Mouse (Mus musculus): ENCODE data around the gene Gm11237. TPM values are rescaled to one million over a fixed set of nuclear protein-coding genes. Genes with fewer than 3 reads are reported as not detected.
"Not testable (repeated sequence)": the region's sequence is repeated elsewhere in the genome, so short reads cannot be mapped to it uniquely, and the experiment has no call there.

Gene Gm11237
- polyA plus RNA-seq (2014; fragmentation: Nextera tagmentation; extraction: Ambion mirVana), result not detected in 2 replicates

GRCm38 (mm10) chr4:73622684-73623083, at the start of gene Gm11237:
Gene Gm11237, plus strand, starts transcription at chr4:73622984.
- not testable (repeated sequence) for ATAC-seq (ENCODE audit: insufficient number of reproducible peaks, low FRiP score, low TSS enrichment, low read depth)

GRCm38 (mm10) chr4:73599248-73599647, 23.5 kb upstream of the Gm11237 start:
- H3K36me3 ChIP-seq (ENCODE audit: control insufficient read depth, insufficient read depth, low read length), result no peaks in the 10 kb centered on the region
- H3K4me3 ChIP-seq (ENCODE audit: low read depth, low read length), result no peak overlapping the region
- ATAC-seq (ENCODE audit: insufficient number of reproducible peaks, low FRiP score, low TSS enrichment, low read depth) (no peak), DNase-seq (ENCODE audit: low spot score) (no peak)
- 13% methylated on average over 3 of the region's 3 CpGs for WGBS
- no peaks in the 10 kb centered on the region for H3K4me1 ChIP-seq (ENCODE audit: control insufficient read depth, insufficient read depth, low read length)
- no peak overlapping the region for H3K27ac ChIP-seq (replicated peaks; ENCODE audit: low read depth, low read length)
- H3K4me2 ChIP-seq (ENCODE audit: low read depth, severe bottlenecking), result no peak overlapping the region
- H3K27me3 ChIP-seq (ENCODE audit: control insufficient read depth, insufficient read depth, low read length), result no peaks in the 10 kb centered on the region
- H3K9me3 ChIP-seq (ENCODE audit: control insufficient read depth, low read length), result no peaks in the 10 kb centered on the region
- H3K9ac ChIP-seq (ENCODE audit: low read length), result no peak overlapping the region

More at GRCm38 (mm10) chr4:73622684-73623083, at the start of gene Gm11237:
- H3K4me1 ChIP-seq (ENCODE audit: control insufficient read depth, insufficient read depth, low read length); DNase-seq (ENCODE audit: low spot score); H3K4me3 ChIP-seq (ENCODE audit: low read depth, low read length); H3K9ac ChIP-seq (ENCODE audit: low read length); H3K9me3 ChIP-seq (ENCODE audit: control insufficient read depth, low read length); H3K36me3 ChIP-seq (ENCODE audit: control insufficient read depth, insufficient read depth, low read length); H3K27me3 ChIP-seq (ENCODE audit: control insufficient read depth, insufficient read depth, low read length); H3K27ac ChIP-seq (replicated peaks; ENCODE audit: low read depth, low read length); H3K4me2 ChIP-seq (ENCODE audit: low read depth, severe bottlenecking): not testable (repeated sequence)
- WGBS, result no CpG with 5 or more reads among the region's 3 CpGs

GRCm38 (mm10) chr4:73607581-73607980, 15.2 kb upstream of the Gm11237 start, which contains the start of gene Gm11238:
Gene Gm11238, plus strand, starts transcription at chr4:73607881.
- H3K9me3 ChIP-seq (ENCODE audit: control insufficient read depth, low read length); DNase-seq (ENCODE audit: low spot score); ATAC-seq (ENCODE audit: insufficient number of reproducible peaks, low FRiP score, low TSS enrichment, low read depth); H3K9ac ChIP-seq (ENCODE audit: low read length); H3K4me1 ChIP-seq (ENCODE audit: control insufficient read depth, insufficient read depth, low read length); H3K27ac ChIP-seq (replicated peaks; ENCODE audit: low read depth, low read length); H3K36me3 ChIP-seq (ENCODE audit: control insufficient read depth, insufficient read depth, low read length); H3K4me2 ChIP-seq (ENCODE audit: low read depth, severe bottlenecking); H3K27me3 ChIP-seq (ENCODE audit: control insufficient read depth, insufficient read depth, low read length); H3K4me3 ChIP-seq (ENCODE audit: low read depth, low read length): not testable (repeated sequence)
- WGBS, result no CpG with 5 or more reads among the region's 3 CpGs

- not testable (repeated sequence) for H3K27ac ChIP-seq (replicated peaks; ENCODE audit: low read depth, low read length); H3K4me1 ChIP-seq (ENCODE audit: control insufficient read depth, insufficient read depth, low read length); H3K9ac ChIP-seq (ENCODE audit: low read length); H3K27me3 ChIP-seq (ENCODE audit: control insufficient read depth, insufficient read depth, low read length); DNase-seq (ENCODE audit: low spot score); H3K4me2 ChIP-seq (ENCODE audit: low read depth, severe bottlenecking); H3K4me3 ChIP-seq (ENCODE audit: low read depth, low read length); H3K36me3 ChIP-seq (ENCODE audit: control insufficient read depth, insufficient read depth, low read length); H3K9me3 ChIP-seq (ENCODE audit: control insufficient read depth, low read length); ATAC-seq (ENCODE audit: insufficient number of reproducible peaks, low FRiP score, low TSS enrichment, low read depth)
- WGBS, result no CpG with 5 or more reads among the region's 4 CpGs
These were observed 15.0 kb downstream of the Gm11237 start, which contains the start of gene Gm11236 for GRCm38 (mm10) chr4:73637821-73638220. Gene Gm11236, plus strand, starts transcription at chr4:73638121.

GRCm38 (mm10) chr4:73661864-73662263, 39.1 kb downstream of the Gm11237 start:
- H3K4me2 ChIP-seq (ENCODE audit: low read depth, severe bottlenecking); H3K4me3 ChIP-seq (ENCODE audit: low read depth, low read length); H3K9me3 ChIP-seq (ENCODE audit: control insufficient read depth, low read length); H3K36me3 ChIP-seq (ENCODE audit: control insufficient read depth, insufficient read depth, low read length); H3K27me3 ChIP-seq (ENCODE audit: control insufficient read depth, insufficient read depth, low read length); DNase-seq (ENCODE audit: low spot score); ATAC-seq (ENCODE audit: insufficient number of reproducible peaks, low FRiP score, low TSS enrichment, low read depth); H3K4me1 ChIP-seq (ENCODE audit: control insufficient read depth, insufficient read depth, low read length); H3K9ac ChIP-seq (ENCODE audit: low read length); H3K27ac ChIP-seq (replicated peaks; ENCODE audit: low read depth, low read length): not testable (repeated sequence)
- 78% methylated on average over 4 of the region's 4 CpGs for WGBS

GRCm38 (mm10) chr4:73668054-73668453, 45.3 kb downstream of the Gm11237 start, which contains the start of gene Gm11239:
Gene Gm11239, plus strand, starts transcription at chr4:73668354.
- not testable (repeated sequence) for H3K4me1 ChIP-seq (ENCODE audit: control insufficient read depth, insufficient read depth, low read length); ATAC-seq (ENCODE audit: insufficient number of reproducible peaks, low FRiP score, low TSS enrichment, low read depth); H3K4me2 ChIP-seq (ENCODE audit: low read depth, severe bottlenecking); H3K36me3 ChIP-seq (ENCODE audit: control insufficient read depth, insufficient read depth, low read length); H3K9ac ChIP-seq (ENCODE audit: low read length); H3K27me3 ChIP-seq (ENCODE audit: control insufficient read depth, insufficient read depth, low read length); DNase-seq (ENCODE audit: low spot score); H3K9me3 ChIP-seq (ENCODE audit: control insufficient read depth, low read length); H3K27ac ChIP-seq (replicated peaks; ENCODE audit: low read depth, low read length); H3K4me3 ChIP-seq (ENCODE audit: low read depth, low read length)
- no CpG with 5 or more reads among the region's 4 CpGs for WGBS

Other genes with a start within 250 kb of the Gm11237 start
- gene Gm11487, start 217.9 kb upstream of the Gm11237 start, polyA plus RNA-seq (2014; fragmentation: Nextera tagmentation; extraction: Ambion mirVana), result not detected in 2 replicates
- not detected in 2 replicates for gene Gm11238, start 15.1 kb upstream of the Gm11237 start, polyA plus RNA-seq (2014; fragmentation: Nextera tagmentation; extraction: Ambion mirVana)
- not detected in 2 replicates for gene Gm11236, start 15.1 kb downstream of the Gm11237 start, polyA plus RNA-seq (2014; fragmentation: Nextera tagmentation; extraction: Ambion mirVana)
- gene Gm11239, start 45.4 kb downstream of the Gm11237 start, polyA plus RNA-seq (2014; fragmentation: Nextera tagmentation; extraction: Ambion mirVana), result not detected in 2 replicates
- not detected in 2 replicates for gene Gm428, start 60.5 kb downstream of the Gm11237 start, polyA plus RNA-seq (2014; fragmentation: Nextera tagmentation; extraction: Ambion mirVana)
- gene Rasef, start 168.0 kb downstream of the Gm11237 start, polyA plus RNA-seq (2014; fragmentation: Nextera tagmentation; extraction: Ambion mirVana), result 1.7 and 1.9 TPM in 2 replicates

Measured in limb, embryonic 11.5 days (tissue).